Mouse (Mus musculus): ENCODE measurements at regions not wholly inside any gene's neighbourhood (a gene's known extent, or its start where the extent isn't known, plus 50 kb on each side); places are given as distances from the start of the nearest gene placed in this dataset.

GRCm38 (mm10) chr13:85484790-85485189 lies 195.9 kb upstream of the Rasa1 start:
- 78% methylated on average over 3 of the region's 3 CpGs for WGBS
- no peaks in the 10 kb centered on the region for H3K27me3 ChIP-seq
- H3K36me3 ChIP-seq: no peaks in the 10 kb centered on the region
- H3K4me1 ChIP-seq (replicated peaks): no peaks in the 10 kb centered on the region
- H3K9me3 ChIP-seq: no peaks in the 10 kb centered on the region
- H3K4me3 ChIP-seq (replicated peaks): no peak overlapping the region
- no peak overlapping the region for H3K27ac ChIP-seq
- no peak overlapping the region for H3K4me2 ChIP-seq (replicated peaks)
- no peak overlapping the region for H3K9ac ChIP-seq (replicated peaks)
- no peak for ATAC-seq

- Histone ChIP-seq H3K4me2 (replicated peaks) (no peak overlapping the region), H3K27ac (no peak overlapping the region), H3K4me3 (replicated peaks) (no peak overlapping the region), H3K4me1 (replicated peaks) (no peaks in the 10 kb centered on the region), H3K9ac (replicated peaks) (no peak overlapping the region), H3K27me3 (no peaks in the 10 kb centered on the region), H3K9me3 (no peaks in the 10 kb centered on the region), H3K36me3 (no peaks in the 10 kb centered on the region)
- no peak for ATAC-seq
Observed at GRCm38 (mm10) chr13:85483348-85483747, 194.4 kb upstream of the Rasa1 start.

- H3K9ac ChIP-seq (replicated peaks): no peak overlapping the region
- ATAC-seq: no peak
- no peak overlapping the region for H3K4me3 ChIP-seq (replicated peaks)
- H3K27me3 ChIP-seq: no peaks in the 10 kb centered on the region
- H3K4me1 ChIP-seq (replicated peaks): no peaks in the 10 kb centered on the region
- no peak overlapping the region for H3K27ac ChIP-seq
- no peaks in the 10 kb centered on the region for H3K9me3 ChIP-seq
- H3K36me3 ChIP-seq: no peaks in the 10 kb centered on the region
- 85% methylated on average over 2 of the region's 2 CpGs for WGBS
- no peak overlapping the region for H3K4me2 ChIP-seq (replicated peaks)
Observed at GRCm38 (mm10) chr13:85479405-85479804, 190.5 kb upstream of the Rasa1 start.

GRCm38 (mm10) chr13:85476274-85476846 lies 187.4 kb upstream of the Rasa1 start:
- no peak overlapping the region for H3K4me2 ChIP-seq (replicated peaks)
- no peaks in the 10 kb centered on the region for H3K9me3 ChIP-seq
- no peak for ATAC-seq
- no peak overlapping the region for H3K9ac ChIP-seq (replicated peaks)
- H3K4me3 ChIP-seq (replicated peaks): no peak overlapping the region
- H3K4me1 ChIP-seq (replicated peaks): no peaks in the 10 kb centered on the region
- 86% methylated on average over 4 of the region's 4 CpGs for WGBS
- no peak overlapping the region for H3K27ac ChIP-seq
- H3K27me3 ChIP-seq: no peaks in the 10 kb centered on the region
- no peaks in the 10 kb centered on the region for H3K36me3 ChIP-seq

GRCm38 (mm10) chr13:85471340-85471739 lies 182.4 kb upstream of the Rasa1 start:
- Histone ChIP-seq H3K27ac (no peak overlapping the region), H3K4me2 (replicated peaks) (no peak overlapping the region), H3K36me3 (no peaks in the 10 kb centered on the region), H3K9ac (replicated peaks) (no peak overlapping the region), H3K27me3 (no peaks in the 10 kb centered on the region), H3K9me3 (no peaks in the 10 kb centered on the region), H3K4me3 (replicated peaks) (no peak overlapping the region), H3K4me1 (replicated peaks) (no peaks in the 10 kb centered on the region)
- WGBS: 95% methylated on average over 5 of the region's 5 CpGs
- ATAC-seq: no peak

- no peaks in the 10 kb centered on the region for H3K9me3 ChIP-seq
- H3K4me2 ChIP-seq (replicated peaks): no peak overlapping the region
- ATAC-seq: no peak
- no peaks in the 10 kb centered on the region for H3K36me3 ChIP-seq
- H3K27ac ChIP-seq: no peak overlapping the region
- no peaks in the 10 kb centered on the region for H3K4me1 ChIP-seq (replicated peaks)
- no peaks in the 10 kb centered on the region for H3K27me3 ChIP-seq
- no peak overlapping the region for H3K4me3 ChIP-seq (replicated peaks)
- 87% methylated on average over 3 of the region's 3 CpGs for WGBS
- H3K9ac ChIP-seq (replicated peaks): no peak overlapping the region
Observed at GRCm38 (mm10) chr13:85459387-85459786, 170.5 kb upstream of the Rasa1 start.

- H3K27me3 ChIP-seq: no peaks in the 10 kb centered on the region
- H3K4me1 ChIP-seq (replicated peaks): no peaks in the 10 kb centered on the region
- no peak overlapping the region for H3K27ac ChIP-seq
- H3K36me3 ChIP-seq: no peaks in the 10 kb centered on the region
- ATAC-seq: no peak
- no peaks in the 10 kb centered on the region for H3K9me3 ChIP-seq
- H3K9ac ChIP-seq (replicated peaks): no peak overlapping the region
- H3K4me3 ChIP-seq (replicated peaks): no peak overlapping the region
- H3K4me2 ChIP-seq (replicated peaks): no peak overlapping the region
Observed at GRCm38 (mm10) chr13:85458611-85459010, 169.7 kb upstream of the Rasa1 start.

- Histone ChIP-seq H3K27ac (no peak overlapping the region), H3K4me3 (replicated peaks) (no peak overlapping the region), H3K4me1 (replicated peaks) (no peaks in the 10 kb centered on the region), H3K4me2 (replicated peaks) (no peak overlapping the region), H3K9me3 (no peaks in the 10 kb centered on the region), H3K36me3 (no peaks in the 10 kb centered on the region), H3K9ac (replicated peaks) (no peak overlapping the region), H3K27me3 (no peaks in the 10 kb centered on the region)
- 100% methylated on average over 1 of the region's 1 CpGs for WGBS
- ATAC-seq: no peak
Observed at GRCm38 (mm10) chr13:85439581-85439980, 150.7 kb upstream of the Rasa1 start.

GRCm38 (mm10) chr13:85437875-85438274 lies 148.9 kb upstream of the Rasa1 start:
- no peak overlapping the region for H3K27ac ChIP-seq
- H3K4me1 ChIP-seq (replicated peaks): no peaks in the 10 kb centered on the region
- no peaks in the 10 kb centered on the region for H3K36me3 ChIP-seq
- H3K9ac ChIP-seq (replicated peaks): no peak overlapping the region
- no peak for ATAC-seq
- no peaks in the 10 kb centered on the region for H3K9me3 ChIP-seq
- H3K4me3 ChIP-seq (replicated peaks): no peak overlapping the region
- no peaks in the 10 kb centered on the region for H3K27me3 ChIP-seq
- no peak overlapping the region for H3K4me2 ChIP-seq (replicated peaks)

- Histone ChIP-seq H3K27ac (no peak overlapping the region), H3K36me3 (no peaks in the 10 kb centered on the region), H3K4me2 (replicated peaks) (no peak overlapping the region), H3K4me3 (replicated peaks) (no peak overlapping the region), H3K27me3 (no peaks in the 10 kb centered on the region), H3K9me3 (no peaks in the 10 kb centered on the region), H3K4me1 (replicated peaks) (no peaks in the 10 kb centered on the region), H3K9ac (replicated peaks) (no peak overlapping the region)
- WGBS: 94% methylated on average over 4 of the region's 4 CpGs
- ATAC-seq: no peak
Observed at GRCm38 (mm10) chr13:85437009-85437408, 148.1 kb upstream of the Rasa1 start.

- ATAC-seq: no peak
- H3K4me3 ChIP-seq (replicated peaks): no peak overlapping the region
- H3K9me3 ChIP-seq: no peaks in the 10 kb centered on the region
- WGBS: 93% methylated on average over 1 of the region's 1 CpGs
- H3K9ac ChIP-seq (replicated peaks): no peak overlapping the region
- H3K4me2 ChIP-seq (replicated peaks): no peak overlapping the region
- H3K36me3 ChIP-seq: no peaks in the 10 kb centered on the region
- H3K27me3 ChIP-seq: no peaks in the 10 kb centered on the region
- H3K27ac ChIP-seq: no peak overlapping the region
- no peaks in the 10 kb centered on the region for H3K4me1 ChIP-seq (replicated peaks)
Observed at GRCm38 (mm10) chr13:85436254-85436653, 147.3 kb upstream of the Rasa1 start.

GRCm38 (mm10) chr13:85430821-85431220 lies 141.9 kb upstream of the Rasa1 start:
- ATAC-seq: no peak

GRCm38 (mm10) chr13:85430040-85430439 lies 141.1 kb upstream of the Rasa1 start:
- Histone ChIP-seq H3K4me3 (replicated peaks) (no peak overlapping the region), H3K4me1 (replicated peaks) (no peaks in the 10 kb centered on the region), H3K9ac (replicated peaks) (no peak overlapping the region), H3K27me3 (no peaks in the 10 kb centered on the region), H3K9me3 (no peaks in the 10 kb centered on the region), H3K27ac (no peak overlapping the region), H3K4me2 (replicated peaks) (no peak overlapping the region), H3K36me3 (no peaks in the 10 kb centered on the region)
- WGBS: 82% methylated on average over 3 of the region's 3 CpGs
- no peak for ATAC-seq

More at GRCm38 (mm10) chr13:85430821-85431220, 141.9 kb upstream of the Rasa1 start:
- Histone ChIP-seq H3K9me3 (no peaks in the 10 kb centered on the region), H3K9ac (replicated peaks) (no peak overlapping the region), H3K27me3 (no peaks in the 10 kb centered on the region), H3K36me3 (no peaks in the 10 kb centered on the region), H3K27ac (no peak overlapping the region), H3K4me3 (replicated peaks) (no peak overlapping the region), H3K4me1 (replicated peaks) (no peaks in the 10 kb centered on the region), H3K4me2 (replicated peaks) (no peak overlapping the region)
- WGBS: 90% methylated on average over 2 of the region's 2 CpGs

Measured in midbrain, embryonic 13.5 days (tissue).